Mouse (Mus musculus) C2C12 (cell line): ENCODE results near the gene 1700066M21Rik. TPM values are rescaled to one million over a fixed set of nuclear protein-coding genes. Genes with fewer than 3 reads are reported as not detected.

ENCODE experiments used
- H3K27me3 ChIP-seq: one replicate; pipeline ENCODE4 v1.6.1; 2011; ENCODE audit not compliant: control insufficient read depth, insufficient read depth, insufficient read length
- H3K36me3 ChIP-seq: one replicate; pipeline ENCODE4 v1.6.1; 2011; ENCODE audit not compliant: control insufficient read depth, insufficient read depth
- H3K4me3 ChIP-seq: one replicate; pipeline ENCODE4 v1.5.1; 2011; ENCODE audit warnings: mild to moderate bottlenecking, control low read depth; ENCODE audit not compliant: poor library complexity, insufficient read depth, severe bottlenecking
- H3K79me2 ChIP-seq: one replicate; pipeline ENCODE4 v1.6.1; 2011; ENCODE audit not compliant: control insufficient read depth, insufficient read depth
- H3K79me3 ChIP-seq: one replicate; pipeline ENCODE4 v1.6.1; 2011; ENCODE audit warnings: low read depth, control low read depth
- H3ac ChIP-seq: one replicate; pipeline ENCODE3; 2011; ENCODE audit warnings: low read depth; ENCODE audit not compliant: control insufficient read depth, insufficient read length
- CEBPB ChIP-seq: IDR thresholded peaks from one replicate; pipeline ENCODE4 v1.6.1; 2011; ENCODE audit warnings: low read depth, mild to moderate bottlenecking, control low read depth, moderate library complexity
- CTCF ChIP-seq: IDR thresholded peaks from one replicate; pipeline ENCODE4 v1.5.1; 2011; ENCODE audit not compliant: control insufficient read depth, insufficient read depth, insufficient read length
- FOSL1 ChIP-seq: IDR thresholded peaks from one replicate; pipeline ENCODE4 v1.8.0; 2011; ENCODE audit warnings: mild to moderate bottlenecking, low read length; ENCODE audit not compliant: poor library complexity, insufficient read depth, severe bottlenecking
- MAX ChIP-seq: IDR thresholded peaks from one replicate; pipeline ENCODE4 v1.6.1; 2011; ENCODE audit warnings: mild to moderate bottlenecking, control low read depth
- MYOD1 ChIP-seq: IDR thresholded peaks from one replicate; pipeline ENCODE4 v1.6.1; 2011; ENCODE audit warnings: low read depth; ENCODE audit not compliant: control insufficient read depth, insufficient read length
- MYOG ChIP-seq: IDR thresholded peaks from one replicate; pipeline ENCODE4 v1.6.1; 2011; ENCODE audit not compliant: control insufficient read depth, insufficient read length; ENCODE audit errors: extremely low read depth
- USF1 ChIP-seq: IDR thresholded peaks from one replicate; pipeline ENCODE4 v1.6.1; 2011; ENCODE audit warnings: low read depth, mild to moderate bottlenecking, control low read depth, moderate library complexity
- long read RNA-seq, 2 experiments: library from polyadenylated mRNA; unstranded; transcript quantifications; one replicate each; pipeline ENCODE4 v2.0.0; 2019 to 2020
- polyA plus RNA-seq: library from polyadenylated mRNA; unstranded; fragments of >200 nt; fragmentation: generic; extraction: Trizol; gene quantifications from one replicate; pipeline ENCODE4 v1.2.1, GENCODE M21; 2012; ENCODE audit warnings: missing spikeins

The 1700066M21Rik gene
- polyA plus RNA-seq, result 4.4 TPM
- long read RNA-seq, experiment 1, transcript 1700066M21Rik-201 (2 exons, 3,008 nt), result major isoform, 11 of 14 reads
- long read RNA-seq, experiment 1, partial matches to known transcripts, result 3 of 14 reads
- long read RNA-seq, experiment 1, other reads (novel, unspliced or antisense), result 0 of 14 reads
- long read RNA-seq, experiment 2, transcript 1700066M21Rik-201 (2 exons, 3,008 nt), result major isoform, 84 of 104 reads
- long read RNA-seq, experiment 2, partial matches to known transcripts, result 0 of 104 reads
- long read RNA-seq, experiment 2, other reads (novel, unspliced or antisense), result 20 of 104 reads

DNA sequence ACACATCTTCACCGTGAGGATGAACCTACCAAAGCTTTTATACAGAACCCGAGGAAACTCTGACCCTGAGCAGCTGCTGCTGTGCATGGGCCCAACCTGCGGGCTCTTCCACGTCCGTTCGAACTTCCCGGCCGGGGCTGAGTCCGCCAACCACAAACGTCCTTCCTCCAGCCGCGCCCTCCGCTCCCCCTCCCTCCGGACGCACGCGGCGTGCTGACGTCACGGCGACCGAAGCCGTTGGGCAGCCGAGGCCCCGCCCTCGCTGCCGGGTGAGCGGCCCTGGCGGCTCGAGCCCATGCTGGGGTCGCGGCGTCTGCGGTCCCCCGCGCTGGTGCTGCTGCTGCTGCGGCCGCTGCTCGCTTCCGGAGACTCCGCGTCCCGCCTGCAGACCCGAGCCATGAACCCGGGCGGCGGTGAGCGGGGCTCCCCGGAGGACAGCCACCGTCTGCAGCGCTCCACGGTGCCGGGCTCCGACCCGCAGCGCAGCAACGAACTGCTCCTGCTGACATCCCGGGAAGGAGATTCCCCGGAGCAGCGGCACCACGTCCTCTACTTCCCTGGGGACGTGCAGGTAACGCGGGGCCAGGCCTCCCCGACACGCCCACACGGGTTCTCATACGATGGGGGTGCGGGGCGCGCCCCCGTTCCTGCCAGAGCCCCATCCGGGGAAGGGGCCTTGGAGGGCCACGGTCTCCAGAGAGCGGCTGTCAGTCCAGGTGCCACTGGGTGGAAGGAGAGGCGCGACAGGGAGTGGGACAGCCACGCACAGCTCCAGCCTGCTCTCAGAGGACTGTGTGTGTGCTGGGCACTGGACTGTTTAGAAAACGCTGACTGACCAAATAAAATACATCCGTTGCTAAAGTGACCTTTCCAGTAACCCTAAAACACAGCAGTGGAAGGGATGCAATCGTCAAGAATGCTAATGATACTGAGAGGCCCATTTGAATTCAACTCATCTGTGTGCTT is at the start of gene 1700066M21Rik:
Gene 1700066M21Rik, plus strand, starts transcription at position 245 of the 966 bp plus-strand sequence.
- H3ac ChIP-seq, result peak within 1 kb of the TSS; percentile 89
- H3K4me3 ChIP-seq, result peak within 1 kb of the TSS; percentile 72
- no peaks in the 10 kb centered on the region for H3K27me3 ChIP-seq
- TF ChIP-seq USF1 (no peak), MAX (peak; percentile 11)
- H3K79me2 ChIP-seq, result peaks cover 21% of the 10 kb centered on the region
- H3K36me3 ChIP-seq, result no peaks in the 10 kb centered on the region
- peaks cover 9% of the 10 kb centered on the region for H3K79me3 ChIP-seq

DNA sequence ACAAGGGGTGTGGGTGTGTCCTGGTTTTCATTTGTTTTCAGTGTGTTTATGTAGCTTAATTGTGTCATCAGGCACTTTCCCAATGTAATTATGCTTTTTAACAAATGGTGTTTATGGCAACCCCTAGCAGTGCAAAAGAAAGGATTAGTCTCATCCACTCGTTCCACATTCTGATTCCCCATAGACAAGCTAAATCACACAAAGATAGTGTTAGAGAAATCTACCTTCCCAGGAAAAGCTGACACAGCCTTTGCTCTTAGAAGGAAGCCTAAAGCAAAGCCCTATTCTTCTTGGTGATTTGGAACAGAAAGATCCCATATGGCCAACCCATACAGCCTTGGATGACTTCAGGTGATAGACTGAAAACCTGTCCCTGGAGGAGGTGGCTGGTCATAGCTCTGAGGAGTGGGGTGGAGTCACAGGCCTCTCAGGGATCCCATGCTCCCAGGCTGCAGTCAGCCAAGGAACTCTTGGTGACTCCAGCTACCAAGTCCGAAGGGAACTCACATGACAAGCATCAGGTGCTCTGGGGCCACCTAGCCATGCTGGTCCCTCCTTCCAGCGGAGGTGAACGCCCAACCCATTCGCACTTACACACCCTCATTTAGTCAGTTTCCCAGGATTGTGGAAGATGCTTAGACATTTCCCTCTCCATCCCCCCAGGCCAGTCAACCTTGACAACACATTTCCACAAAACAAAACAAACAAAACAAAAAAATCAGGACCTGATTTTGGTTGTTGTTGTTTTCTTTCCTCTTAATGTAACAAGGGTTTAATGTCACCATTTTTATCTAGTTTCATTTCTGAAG is 47.9 kb upstream of the 1700066M21Rik start:
- Histone ChIP-seq H3K4me3 (no peak overlapping the region), H3K79me2 (no peaks in the 10 kb centered on the region), H3ac (no peak overlapping the region), H3K27me3 (peaks cover 3% of the 10 kb centered on the region), H3K36me3 (no peaks in the 10 kb centered on the region), H3K79me3 (no peaks in the 10 kb centered on the region)
- TF ChIP-seq USF1, result no peak
- TF ChIP-seq CEBPB, result no peak
- no peak for TF ChIP-seq FOSL1
- no peak for TF ChIP-seq MYOG
- no peak for TF ChIP-seq CTCF
- TF ChIP-seq MAX, result no peak
- TF ChIP-seq MYOD1, result no peak

DNA sequence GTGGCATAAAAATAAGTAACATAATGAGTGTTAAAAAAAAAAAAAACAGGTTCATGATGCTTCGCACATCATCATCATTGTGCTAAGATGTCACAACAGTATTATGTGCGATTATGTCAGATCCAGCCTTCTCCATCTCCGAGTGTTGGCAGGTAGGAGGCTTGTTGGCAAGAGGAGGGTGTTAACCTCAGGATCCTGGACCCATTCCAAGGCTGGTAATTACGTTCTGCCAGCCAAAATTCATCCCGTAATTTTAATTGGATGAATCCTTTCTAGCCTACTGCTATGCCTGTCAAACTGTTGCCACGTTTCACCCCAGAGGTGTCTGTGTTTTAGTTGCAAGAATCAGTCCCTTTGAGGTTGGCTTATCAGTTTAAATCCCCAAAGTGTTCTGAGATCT is 47.2 kb upstream of the 1700066M21Rik start:
- Histone ChIP-seq H3K79me3 (no peaks in the 10 kb centered on the region), H3K4me3 (no peak overlapping the region), H3K79me2 (no peaks in the 10 kb centered on the region), H3K36me3 (no peaks in the 10 kb centered on the region), H3ac (no peak overlapping the region), H3K27me3 (peaks cover 3% of the 10 kb centered on the region)
- TF ChIP-seq FOSL1 (no peak), CTCF (no peak), USF1 (no peak), MAX (no peak), MYOG (no peak), MYOD1 (no peak)

DNA sequence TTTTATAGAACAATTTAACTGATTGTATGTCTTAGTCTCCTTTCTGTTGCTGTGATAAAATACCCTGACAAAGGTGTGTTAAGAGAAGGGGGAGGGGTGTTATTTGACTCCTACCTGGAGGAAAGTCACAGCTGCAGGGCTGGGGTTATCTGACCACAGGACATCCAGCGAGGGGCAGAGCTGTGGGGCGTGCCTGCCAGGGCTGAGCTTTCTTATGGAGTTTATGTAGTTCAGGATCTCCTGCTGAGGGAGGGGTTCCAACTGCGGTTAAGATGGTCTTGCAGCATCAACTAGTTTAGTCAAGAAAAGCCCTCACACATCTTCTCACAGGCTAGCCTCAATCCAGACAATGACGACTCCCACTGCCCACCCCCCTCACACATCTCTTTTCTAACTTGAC is 45.4 kb upstream of the 1700066M21Rik start:
- TF ChIP-seq MYOD1, result no peak
- H3K27me3 ChIP-seq, result peaks cover 3% of the 10 kb centered on the region
- H3K4me3 ChIP-seq, result no peak overlapping the region
- no peak overlapping the region for H3ac ChIP-seq
- H3K36me3 ChIP-seq, result no peaks in the 10 kb centered on the region
- no peaks in the 10 kb centered on the region for H3K79me2 ChIP-seq
- H3K79me3 ChIP-seq, result no peaks in the 10 kb centered on the region

DNA sequence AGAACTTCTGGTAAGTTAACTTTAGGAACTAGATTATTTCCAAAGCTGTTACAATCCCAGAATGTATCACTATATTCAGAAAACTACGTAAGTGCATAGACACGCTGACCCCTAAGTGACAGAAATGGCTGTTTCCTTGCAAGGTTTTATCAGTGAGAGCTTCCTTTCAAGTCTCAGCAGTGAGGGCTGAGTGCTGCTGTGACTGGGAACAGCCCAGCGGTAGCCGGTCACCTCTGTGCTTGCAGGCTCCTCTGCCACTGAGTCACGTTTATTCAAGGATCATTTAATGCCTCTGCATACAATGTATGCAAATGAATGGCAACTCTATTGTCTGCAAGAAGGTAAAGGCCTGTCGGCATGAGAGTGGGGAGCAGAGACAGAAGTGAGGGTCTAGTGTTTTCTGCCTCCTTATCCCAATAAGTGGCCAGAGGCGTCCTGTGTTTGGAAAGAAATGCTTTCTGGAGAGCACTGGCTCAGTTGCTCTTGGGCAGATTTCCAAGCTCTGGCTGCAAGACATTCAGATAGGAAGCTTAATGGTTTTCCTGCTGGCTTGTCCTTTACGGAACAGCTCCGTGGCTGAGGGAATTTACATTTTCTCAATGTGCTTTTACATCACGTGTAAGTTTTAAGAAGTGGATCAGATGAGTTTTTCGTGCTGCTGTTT is 43.7 kb upstream of the 1700066M21Rik start:
- no peak overlapping the region for H3K4me3 ChIP-seq
- peaks cover 3% of the 10 kb centered on the region for H3K27me3 ChIP-seq
- H3K79me2 ChIP-seq, result no peaks in the 10 kb centered on the region
- TF ChIP-seq FOSL1, result no peak
- TF ChIP-seq CTCF, result no peak
- no peak for TF ChIP-seq USF1
- TF ChIP-seq MYOD1, result no peak
- no peak for TF ChIP-seq MYOG
- no peaks in the 10 kb centered on the region for H3K79me3 ChIP-seq
- H3K36me3 ChIP-seq, result no peaks in the 10 kb centered on the region
- H3ac ChIP-seq, result no peak overlapping the region
